Mouse (Mus musculus): ENCODE data around the gene Dnajc5. TPM values are rescaled to one million over a fixed set of nuclear protein-coding genes. Genes with fewer than 3 reads are reported as not detected.

Dnajc5 gene
- total RNA-seq, 1 experiment from 2014 or later, result 47.3 TPM

DNA sequence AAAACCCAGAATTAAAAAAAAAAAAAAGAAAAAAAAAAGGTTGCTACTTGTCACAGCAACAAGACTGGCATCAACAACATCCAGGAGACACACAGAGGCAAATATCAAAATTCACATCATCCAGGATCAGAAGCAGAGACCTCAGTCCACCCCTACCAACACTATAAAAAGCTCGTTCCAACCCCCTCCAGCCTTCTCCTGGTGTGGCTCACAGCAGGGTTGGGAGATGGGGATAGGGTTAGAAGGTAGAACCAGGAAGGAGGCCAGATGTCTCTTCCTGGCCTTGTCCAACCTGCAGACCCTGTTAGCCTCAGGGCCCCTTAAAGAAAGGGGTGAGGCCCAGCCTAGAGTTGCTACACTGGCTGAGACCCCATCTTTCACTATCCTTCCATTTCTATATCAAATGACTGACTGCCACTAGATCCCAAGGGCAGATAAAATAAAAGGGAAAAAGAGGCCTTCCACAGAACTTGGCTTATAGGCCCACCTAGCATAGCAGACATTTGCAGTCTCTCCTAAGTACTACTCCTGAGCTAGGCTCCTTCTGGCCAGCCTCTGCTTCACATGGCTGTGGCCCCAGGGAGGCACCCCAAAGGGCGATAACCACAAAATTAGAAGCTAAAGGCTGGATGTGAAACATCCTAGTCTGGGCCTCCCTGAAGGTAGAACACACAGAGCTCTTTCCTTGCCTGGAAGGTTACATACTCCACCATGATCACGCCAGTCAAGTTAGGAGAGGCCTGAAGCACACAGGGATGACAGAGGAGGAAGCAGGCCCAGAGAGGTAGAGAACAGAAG lies 63.4 kb downstream of the Dnajc5 start:
- ATAC-seq (replicated peaks; ENCODE audit: insufficient number of reproducible peaks, low FRiP score, low TSS enrichment, poor library complexity, severe bottlenecking), result no peak

DNA sequence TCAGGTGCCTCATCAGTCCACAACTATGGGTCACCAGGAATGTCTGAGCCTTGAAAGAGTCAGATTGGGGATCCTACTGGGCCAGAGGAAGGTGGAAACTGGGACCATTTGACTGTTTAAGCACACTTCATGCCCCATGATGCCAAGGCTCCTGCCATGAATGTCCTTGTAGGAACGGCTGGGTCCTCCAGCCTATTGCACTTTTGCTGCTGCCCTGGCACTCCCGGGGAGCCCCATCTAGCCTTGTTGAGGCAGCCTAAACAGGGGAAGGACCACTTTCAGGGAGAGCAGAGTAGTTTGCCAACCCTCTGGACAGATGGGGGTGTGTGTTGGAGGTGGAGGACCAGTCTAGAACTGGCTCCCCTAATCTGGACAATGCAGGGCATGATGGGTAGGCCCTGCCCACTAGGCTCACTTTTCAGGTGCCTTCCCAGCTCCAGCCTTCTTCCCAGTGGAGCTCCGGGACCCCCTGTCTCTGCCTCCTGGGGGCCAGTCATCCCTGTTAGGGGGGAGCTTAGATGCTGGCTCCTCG lies 64.2 kb downstream of the Dnajc5 start, which contains the start of gene Uckl1:
Uckl1 (minus strand) TSS at position 482 of the 532 bp plus-strand sequence.
- ATAC-seq (replicated peaks; ENCODE audit: insufficient number of reproducible peaks, low FRiP score, low TSS enrichment, poor library complexity, severe bottlenecking), result no peak

DNA sequence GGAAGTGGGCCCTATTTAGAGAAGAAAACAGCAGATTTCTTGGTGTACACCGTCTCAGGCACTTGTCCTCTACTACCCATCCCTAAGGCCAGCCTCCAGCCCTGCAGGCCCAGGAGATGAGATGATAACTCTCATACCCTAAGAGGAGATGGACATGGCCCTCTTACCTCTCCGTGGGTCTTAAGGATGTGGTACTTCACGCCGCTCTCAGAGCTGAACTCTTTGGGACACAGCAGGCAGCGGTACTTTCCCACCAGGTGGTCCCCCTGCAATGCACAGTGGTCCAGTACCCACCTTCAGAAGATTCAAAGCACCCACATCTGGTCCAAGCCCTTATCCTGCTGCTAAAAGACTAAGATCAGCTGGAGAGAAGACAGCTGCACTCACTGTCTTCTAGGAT lies 65.2 kb downstream of the Dnajc5 start:
- ATAC-seq (replicated peaks; ENCODE audit: insufficient number of reproducible peaks, low FRiP score, low TSS enrichment, poor library complexity, severe bottlenecking), result no peak

DNA sequence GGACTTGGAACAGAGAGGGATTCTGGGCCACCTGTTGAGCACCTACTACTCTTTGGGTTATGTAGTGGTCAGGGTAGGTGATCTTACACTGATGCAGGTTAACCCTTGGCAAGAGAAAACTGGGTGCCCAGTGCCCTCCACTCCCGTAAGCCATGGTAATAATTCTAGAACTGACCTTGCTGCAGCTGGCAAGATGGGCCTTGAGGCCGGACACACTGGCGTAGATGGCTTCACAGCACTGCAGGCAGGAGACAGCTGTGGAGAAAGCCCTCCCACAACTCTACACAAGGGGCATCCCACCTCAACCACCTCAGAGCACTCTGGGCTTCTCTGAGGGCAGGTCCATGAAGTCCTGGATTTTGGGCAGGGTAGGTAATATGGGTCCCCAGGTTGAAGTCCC lies 65.8 kb downstream of the Dnajc5 start:
- no peak for ATAC-seq (replicated peaks; ENCODE audit: insufficient number of reproducible peaks, low FRiP score, low TSS enrichment, poor library complexity, severe bottlenecking)

DNA sequence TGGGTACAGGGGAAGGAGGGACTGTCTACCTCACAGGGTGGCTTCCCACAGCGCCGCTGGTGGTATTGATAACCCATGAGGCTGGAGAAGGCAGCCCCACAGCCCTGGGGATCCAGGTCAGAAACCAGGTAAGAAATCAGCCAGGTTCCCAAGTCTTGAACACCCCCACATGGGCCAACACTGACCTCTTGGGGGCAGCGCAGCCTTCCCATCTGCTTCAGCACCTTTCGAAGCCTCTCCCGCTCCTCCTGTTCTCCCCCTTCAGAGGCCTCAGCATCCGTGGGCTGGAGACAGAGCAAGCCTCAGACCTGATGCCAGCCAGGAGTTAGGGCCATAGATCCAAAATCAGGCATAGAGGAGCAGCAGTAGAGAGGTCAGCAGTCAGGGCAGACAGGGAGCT lies 67.5 kb downstream of the Dnajc5 start:
- no peak for ATAC-seq (replicated peaks; ENCODE audit: insufficient number of reproducible peaks, low FRiP score, low TSS enrichment, poor library complexity, severe bottlenecking)

DNA sequence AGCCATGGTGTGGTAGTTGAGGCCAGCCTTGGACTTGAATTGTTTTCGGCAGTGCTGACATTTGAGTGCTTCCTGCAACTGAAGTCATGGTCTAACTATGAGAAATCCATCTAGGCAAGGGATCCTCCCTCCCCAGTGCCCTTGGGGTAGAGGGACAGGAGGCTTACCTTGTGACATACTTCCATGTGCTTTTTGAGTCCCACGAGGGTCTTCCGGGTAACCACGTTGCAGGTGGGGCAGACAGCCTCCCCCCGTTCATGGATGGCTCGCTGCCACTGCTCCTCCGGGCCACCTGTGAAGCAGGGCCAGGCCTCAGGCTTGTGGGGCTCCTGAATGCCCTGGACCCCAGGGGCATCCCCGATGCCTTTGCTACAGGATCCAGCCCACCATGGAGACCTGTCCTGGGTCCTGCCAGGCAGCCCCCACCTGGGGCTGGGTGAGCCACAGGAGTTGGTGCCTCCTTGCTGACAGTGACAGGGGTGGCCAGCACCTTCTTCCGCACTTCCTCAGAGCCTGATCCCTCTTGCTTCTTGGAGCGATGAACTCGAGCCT lies 68.0 kb downstream of the Dnajc5 start:
- no peak for ATAC-seq (replicated peaks; ENCODE audit: insufficient number of reproducible peaks, low FRiP score, low TSS enrichment, poor library complexity, severe bottlenecking)

DNA sequence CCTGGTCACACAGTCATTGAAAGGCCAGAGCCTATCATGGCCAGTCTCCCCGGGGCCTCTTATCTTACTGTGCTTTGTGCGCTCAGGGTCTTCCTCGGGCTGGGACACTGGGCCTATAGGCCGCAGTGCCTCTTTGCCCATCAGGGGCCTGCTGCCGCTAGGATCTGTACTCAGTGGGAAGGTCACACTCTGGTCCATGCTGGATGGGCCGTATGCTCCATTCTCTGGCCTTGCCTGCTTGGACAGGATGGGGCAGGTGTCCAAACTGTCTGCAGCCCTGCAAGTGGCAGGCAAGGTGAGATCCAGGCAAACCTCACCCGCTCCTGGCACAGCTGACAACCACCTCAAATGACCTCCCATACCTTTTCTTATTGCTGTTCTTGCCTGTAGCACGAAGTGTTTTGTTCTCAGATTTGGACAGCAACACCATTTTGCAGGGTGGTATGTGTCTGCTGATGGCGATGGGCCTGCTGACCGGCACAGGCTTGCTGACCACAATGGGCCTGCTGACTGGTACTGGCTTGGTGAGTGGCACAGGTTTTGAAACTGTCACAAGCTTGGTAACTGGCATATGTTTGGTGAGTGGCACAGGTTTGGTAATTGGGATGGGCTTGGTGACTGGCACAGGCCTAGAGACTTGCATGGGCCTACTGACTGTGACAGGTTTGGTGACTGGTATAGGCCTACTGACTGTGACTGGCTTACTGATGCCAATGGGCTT lies 68.9 kb downstream of the Dnajc5 start:
- no peak for ATAC-seq (replicated peaks; ENCODE audit: insufficient number of reproducible peaks, low FRiP score, low TSS enrichment, poor library complexity, severe bottlenecking)

DNA sequence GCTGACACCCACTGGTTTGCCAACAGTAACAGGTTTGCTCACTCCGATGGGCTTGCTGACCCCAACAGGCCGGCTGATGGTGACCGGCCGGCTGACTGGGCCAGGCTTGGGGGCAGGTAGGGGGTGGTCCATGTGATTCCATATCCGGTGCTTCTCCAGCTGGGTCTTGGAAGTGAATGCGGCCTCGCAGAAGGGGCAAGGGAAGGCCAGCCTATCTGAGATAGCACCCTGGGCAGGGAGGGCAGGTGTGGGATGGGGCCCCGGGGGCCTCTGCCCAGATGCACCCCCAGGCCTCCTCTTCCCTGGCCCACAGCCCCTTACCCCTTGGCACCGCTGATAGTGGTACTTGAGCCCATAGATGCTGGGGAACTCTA lies 69.4 kb downstream of the Dnajc5 start:
- ATAC-seq (replicated peaks; ENCODE audit: insufficient number of reproducible peaks, low FRiP score, low TSS enrichment, poor library complexity, severe bottlenecking), result no peak

DNA sequence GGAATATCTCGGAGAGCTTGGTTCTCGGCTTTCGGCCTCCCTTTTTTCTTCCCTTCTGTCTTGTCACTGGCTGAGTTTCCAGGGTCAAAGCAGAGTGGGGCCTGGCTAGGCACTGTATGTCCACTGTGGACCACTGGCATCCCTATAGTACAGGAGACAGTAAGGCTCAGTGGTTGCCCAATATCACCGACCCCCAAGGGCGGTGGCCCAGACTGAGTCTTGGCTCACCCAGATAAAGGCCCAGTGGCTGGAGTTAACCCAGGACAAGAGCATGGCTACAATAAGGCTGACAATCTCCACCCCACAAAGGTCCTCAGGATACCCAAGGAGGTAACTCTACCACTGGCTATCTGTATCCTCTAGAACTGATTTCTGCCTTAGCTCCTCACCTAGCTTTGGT lies 70.2 kb downstream of the Dnajc5 start:
- ATAC-seq (replicated peaks; ENCODE audit: insufficient number of reproducible peaks, low FRiP score, low TSS enrichment, poor library complexity, severe bottlenecking), result no peak

DNA sequence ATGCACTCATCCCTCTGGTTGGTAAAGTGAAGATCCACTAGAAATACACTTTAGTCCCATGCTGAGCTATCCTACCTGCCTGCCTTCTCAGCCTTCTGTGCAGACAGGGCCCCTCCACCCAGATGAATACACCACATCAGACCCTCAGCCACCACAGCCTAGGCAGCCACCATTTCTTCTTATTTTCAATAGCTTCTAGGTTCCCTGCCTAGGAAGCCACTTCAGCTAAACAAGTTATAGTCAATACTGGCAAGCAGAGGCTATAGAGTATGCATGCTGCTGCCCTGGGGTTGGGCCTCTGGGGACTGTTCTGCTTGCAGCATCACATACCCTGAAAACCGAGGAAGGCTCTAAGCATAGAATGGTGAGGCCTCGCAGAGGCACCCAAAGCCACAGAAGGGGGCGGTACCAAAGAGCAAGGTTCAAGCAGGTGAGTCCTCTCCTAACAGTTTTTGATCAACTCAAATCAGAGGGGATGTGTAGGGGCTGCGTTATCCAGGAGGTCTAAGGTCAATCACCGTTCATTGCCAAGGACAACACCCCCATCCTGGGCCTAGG lies 71.3 kb downstream of the Dnajc5 start, which contains the start of gene Prpf6:
Prpf6 (plus strand) TSS at position 341 of the 558 bp plus-strand sequence.
- no peak for ATAC-seq (replicated peaks; ENCODE audit: insufficient number of reproducible peaks, low FRiP score, low TSS enrichment, poor library complexity, severe bottlenecking)

DNA sequence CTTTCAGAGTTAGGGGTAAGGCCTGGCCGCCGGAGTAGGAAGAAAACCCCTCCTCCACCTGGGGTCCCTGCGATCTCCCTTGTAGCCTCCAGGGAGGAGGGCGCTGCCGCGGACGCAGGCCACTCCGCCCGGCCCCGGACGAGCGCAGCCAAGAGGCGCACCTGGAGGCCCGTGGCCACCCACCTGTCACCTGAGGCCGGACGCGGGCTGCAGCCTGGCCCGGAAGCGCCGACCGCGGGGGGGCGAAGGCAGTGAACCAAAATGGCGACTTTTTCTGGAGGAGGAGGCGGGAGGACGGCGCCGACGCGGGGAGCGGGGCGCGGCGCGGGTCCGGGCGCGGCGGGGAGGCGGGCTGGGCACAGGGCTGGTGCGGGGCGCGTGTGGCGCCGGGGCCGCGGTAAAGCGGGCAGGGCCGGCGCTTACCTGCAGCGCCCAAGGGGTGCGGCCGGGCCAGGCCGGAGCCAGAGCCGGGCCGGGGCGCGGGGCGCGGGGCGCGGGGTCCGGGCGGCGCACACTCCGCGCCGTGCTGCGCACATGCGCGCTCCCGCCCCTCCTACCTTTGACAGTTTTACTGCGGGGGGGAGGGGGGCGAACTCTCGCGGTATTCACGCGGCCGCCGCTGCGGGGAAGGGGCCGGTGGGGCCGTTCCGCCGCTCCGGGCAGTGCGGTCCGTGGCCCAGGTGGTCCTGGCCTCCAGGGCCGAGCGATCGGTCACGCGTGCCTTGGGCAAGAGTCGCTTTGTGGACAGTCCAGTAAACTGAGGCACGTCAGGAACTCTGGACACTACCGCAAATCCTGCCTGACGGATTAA lies 72.2 kb downstream of the Dnajc5 start, which contains the start of gene Zfp512b:
Zfp512b (minus strand) TSS at position 573 of the 811 bp plus-strand sequence.
- no peak for ATAC-seq (replicated peaks; ENCODE audit: insufficient number of reproducible peaks, low FRiP score, low TSS enrichment, poor library complexity, severe bottlenecking)

DNA sequence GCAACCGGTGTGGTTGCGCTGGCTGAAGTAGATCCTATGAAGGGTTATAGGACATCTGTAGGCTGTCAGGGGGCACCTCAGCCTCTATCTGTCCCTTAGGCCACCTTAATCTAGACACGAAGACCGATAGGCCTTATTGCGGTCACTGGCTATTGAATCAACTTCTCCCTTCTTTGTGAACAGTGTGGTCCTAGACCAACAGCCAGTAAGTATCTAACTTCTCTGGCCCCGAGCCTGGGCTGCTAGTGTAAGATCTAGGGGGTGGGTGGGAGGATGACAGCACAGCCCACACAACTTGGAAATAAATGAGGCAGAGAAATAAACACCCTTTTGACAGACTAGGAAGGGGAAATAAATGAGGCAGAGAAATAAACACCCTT lies 72.7 kb downstream of the Dnajc5 start:
- ATAC-seq (replicated peaks; ENCODE audit: insufficient number of reproducible peaks, low FRiP score, low TSS enrichment, poor library complexity, severe bottlenecking), result peak; percentile 8; the same call in 1 of the 2 replicates

DNA sequence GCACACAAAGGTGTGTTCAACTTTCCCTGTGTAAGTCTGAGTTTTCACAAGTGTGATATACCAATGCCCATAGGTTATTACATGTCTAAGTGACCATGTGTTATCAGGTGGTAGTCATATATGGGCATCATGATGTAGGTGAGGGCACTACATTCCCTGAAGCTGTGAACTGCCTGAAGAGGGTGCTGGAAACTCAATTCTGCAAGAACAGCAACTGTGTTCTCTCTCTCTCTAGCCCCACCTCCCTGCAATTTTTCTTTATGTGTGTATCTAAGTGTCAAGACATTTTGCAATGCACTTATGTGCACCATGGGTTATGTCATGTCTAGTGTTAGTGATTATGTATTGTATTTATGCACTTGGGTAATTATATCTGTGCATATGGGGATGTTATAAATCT lies 73.7 kb downstream of the Dnajc5 start:
- ATAC-seq (replicated peaks; ENCODE audit: insufficient number of reproducible peaks, low FRiP score, low TSS enrichment, poor library complexity, severe bottlenecking), result no peak

DNA sequence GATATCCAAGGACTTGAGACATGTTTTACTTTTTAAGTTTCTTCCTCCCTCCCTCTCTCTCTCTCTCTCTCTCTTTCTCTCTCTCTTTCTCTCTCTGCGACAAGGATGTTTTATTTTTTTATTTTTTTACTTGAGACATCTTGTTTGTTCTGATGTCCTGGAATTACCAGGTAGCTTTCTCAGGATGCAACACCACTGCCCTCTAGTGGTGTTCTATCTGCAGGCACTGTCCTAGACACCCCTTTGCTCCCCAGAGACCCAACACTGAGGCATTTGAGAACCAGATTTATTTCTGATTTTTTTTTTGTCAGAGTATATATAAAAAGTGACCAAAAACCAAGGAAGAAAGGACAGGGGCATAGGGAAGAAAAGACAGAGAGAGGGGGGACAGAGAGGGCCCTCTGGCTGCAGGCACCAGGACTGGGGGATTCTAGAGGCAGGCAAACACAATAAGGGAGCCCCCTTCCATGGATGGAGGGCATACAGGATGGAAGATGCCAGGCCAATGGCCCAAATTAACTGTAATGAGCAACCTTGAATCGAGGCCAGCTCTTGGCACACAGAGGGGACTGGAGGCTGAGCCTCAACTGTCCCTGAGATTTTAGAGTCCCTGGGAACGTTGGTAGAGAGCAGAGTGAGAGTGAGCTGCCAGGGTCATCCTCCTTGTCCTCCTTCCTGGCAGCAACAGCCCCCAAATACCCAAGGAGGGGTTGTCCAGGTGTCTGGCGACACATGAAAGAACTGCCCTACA lies 74.8 kb downstream of the Dnajc5 start:
- ATAC-seq (replicated peaks; ENCODE audit: insufficient number of reproducible peaks, low FRiP score, low TSS enrichment, poor library complexity, severe bottlenecking), result no peak

DNA sequence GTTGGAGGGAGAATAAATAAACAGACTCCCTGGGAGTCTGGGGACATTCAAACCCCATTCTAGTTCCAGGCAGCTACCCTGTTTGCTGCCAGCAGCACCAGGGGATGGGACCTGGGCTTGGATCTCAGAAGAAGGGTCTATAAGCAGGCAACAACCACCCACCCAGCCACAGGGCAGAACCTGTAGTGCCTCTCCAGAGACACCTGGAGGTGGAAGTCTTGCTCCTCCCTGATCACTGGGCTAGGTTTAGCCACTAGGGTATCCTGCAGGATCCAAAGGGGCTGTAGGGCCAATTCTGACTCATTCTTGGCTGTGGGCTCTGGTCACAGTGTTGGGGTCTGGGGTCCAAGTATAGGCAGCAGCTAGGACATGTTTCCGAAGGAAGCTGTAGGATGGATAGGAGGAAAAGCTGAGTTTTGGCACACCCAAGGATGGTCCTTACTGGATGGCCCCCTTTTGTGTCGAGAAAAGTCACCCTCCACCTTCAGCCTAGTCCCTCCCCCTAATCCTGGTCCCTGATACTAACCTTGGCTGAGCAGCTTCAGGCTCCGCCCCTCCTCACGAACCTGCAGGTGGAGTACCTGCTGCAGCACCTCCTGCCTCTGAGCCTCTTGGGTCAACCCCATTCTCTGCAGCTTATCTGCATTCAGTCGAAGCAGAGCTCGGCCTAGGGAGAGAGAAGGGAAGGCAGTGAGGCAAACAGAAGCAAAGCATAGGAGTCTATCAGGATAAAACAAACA lies 76.1 kb downstream of the Dnajc5 start:
- ATAC-seq (replicated peaks; ENCODE audit: insufficient number of reproducible peaks, low FRiP score, low TSS enrichment, poor library complexity, severe bottlenecking), result no peak

DNA sequence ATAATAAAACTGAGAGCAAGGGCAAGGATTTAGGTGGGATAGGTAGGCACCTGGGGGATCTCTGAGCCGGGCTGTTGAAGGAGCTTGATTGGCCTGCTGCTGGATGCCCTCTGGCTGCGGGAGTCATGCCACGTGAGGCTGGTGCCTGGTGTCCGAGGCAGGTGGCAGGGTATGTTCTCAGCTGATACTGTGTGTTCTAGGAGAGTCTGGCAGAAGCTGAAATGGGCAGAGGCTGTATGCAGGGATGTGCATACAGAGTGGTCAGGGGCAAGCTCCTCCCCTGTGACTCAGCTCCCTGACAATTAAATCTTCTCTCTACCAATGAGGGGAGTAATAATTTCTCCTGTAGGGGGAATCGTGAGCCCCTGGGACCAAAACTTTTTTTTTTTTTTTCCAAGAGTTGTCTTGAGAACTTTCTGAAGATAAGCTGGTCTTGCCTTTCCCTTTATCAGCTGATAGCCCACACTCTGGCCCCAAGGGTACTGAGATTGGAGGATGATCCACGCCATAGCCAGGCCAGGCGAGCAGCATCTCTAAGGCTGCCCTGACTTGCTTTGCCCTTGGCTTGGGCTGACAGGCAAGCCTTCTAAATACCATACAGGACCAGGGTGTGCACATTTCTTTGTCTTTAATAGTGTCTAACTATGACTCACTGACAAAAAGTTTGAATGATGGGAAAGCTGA lies 77.2 kb downstream of the Dnajc5 start:
- no peak for ATAC-seq (replicated peaks; ENCODE audit: insufficient number of reproducible peaks, low FRiP score, low TSS enrichment, poor library complexity, severe bottlenecking)
